Mouse (Mus musculus) thymus, adult 2 months (tissue): ENCODE measurements around the gene 3110082J24Rik.

ENCODE experiments used
- CTCF ChIP-seq: fragments of 200-500 bp; IDR thresholded peaks from 2 replicates; pipeline ENCODE4 v1.5.1; 2012; ENCODE audit warnings: mild to moderate bottlenecking, control low read depth, low read length, moderate library complexity, borderline replicate concordance; ENCODE audit not compliant: control insufficient read depth, poor library complexity, insufficient read depth; ENCODE audit errors: extremely low read depth
- POLR2A ChIP-seq: fragments of 200-500 bp; IDR thresholded peaks from 2 replicates; pipeline ENCODE4 v1.6.1; 2012; ENCODE audit warnings: mild to moderate bottlenecking, low read length, control low read depth, moderate library complexity; ENCODE audit not compliant: control insufficient read depth, poor library complexity, insufficient read depth; ENCODE audit errors: extremely low read depth

- TF ChIP-seq CTCF (no peak), POLR2A (no peak)
Measured at GRCm38 (mm10) chr5:30118018-30118417, 12.1 kb upstream of the 3110082J24Rik start.
